Mouse (Mus musculus) kidney, postnatal 0 days (tissue): ENCODE results near the gene Sos1. TPM values are rescaled to one million over a fixed set of nuclear protein-coding genes. Genes with fewer than 3 reads are reported as not detected.
A peak's percentile ranks its signal among the peaks of the same experiment; 100 is the strongest.
"Not testable (repeated sequence)": the region's sequence is repeated elsewhere in the genome, so short reads cannot be mapped to it uniquely, and the experiment has no call there.

Source experiments
- ATAC-seq: fragments of 200-750 bp; cut with Nextera tagmentation; replicated peaks from 2 replicates; pipeline ENCODE4 v1.8.0; 2017; ENCODE audit warnings: low read depth, moderate number of reproducible peaks, moderate TSS enrichment, moderate library complexity; ENCODE audit not compliant: low FRiP score
- DNase-seq: peaks from one replicate; pipeline ENCODE4 v3.0.0-alpha.2; 2016; ENCODE audit warnings: low spot score
- H3K27ac ChIP-seq: fragments of 300-500 bp; sonication (generic); 2 replicates; pipeline ENCODE4 v1.5.1; 2014; ENCODE audit warnings: mild to moderate bottlenecking
- H3K27me3 ChIP-seq: fragments of 300-500 bp; sonication (generic); 2 replicates; pipeline ENCODE4 v1.6.1; 2014; ENCODE audit warnings: low read length, mixed read lengths; ENCODE audit not compliant: insufficient read depth
- H3K36me3 ChIP-seq: fragments of 300-500 bp; sonication (generic); 2 replicates; pipeline ENCODE4 v1.6.1; 2014; ENCODE audit warnings: low read length, mixed read lengths; ENCODE audit not compliant: insufficient read depth
- H3K4me1 ChIP-seq: fragments of 300-500 bp; sonication (generic); replicated peaks from 2 replicates; pipeline ENCODE4 v1.6.1; 2014; ENCODE audit warnings: antibody characterized with exemption, low read length, mixed read lengths; ENCODE audit not compliant: insufficient read depth
- H3K4me2 ChIP-seq: fragments of 300-500 bp; sonication (generic); 2 replicates; pipeline ENCODE4 v1.6.1; 2014; ENCODE audit warnings: mild to moderate bottlenecking, low read length, moderate library complexity, mixed read lengths
- H3K4me3 ChIP-seq: fragments of 300-500 bp; sonication (generic); replicated peaks from 2 replicates; pipeline ENCODE4 v1.5.1; 2014; ENCODE audit warnings: low read depth, low read length
- H3K9ac ChIP-seq: fragments of 300-500 bp; sonication (generic); 2 replicates; pipeline ENCODE4 v1.6.1; 2014; ENCODE audit warnings: low read depth, low read length
- H3K9me3 ChIP-seq: fragments of 300-500 bp; sonication (generic); replicated peaks from 2 replicates; pipeline ENCODE4 v1.6.1; 2016; ENCODE audit warnings: low read length, inconsistent platforms, mixed read lengths
- CTCF ChIP-seq: IDR thresholded peaks from 2 replicates; pipeline ENCODE4 v1.5.1; 2016; ENCODE audit warnings: antibody characterized with exemption, low read depth, mild to moderate bottlenecking, moderate library complexity
- WGBS: fragments of 180-500 bp; shearing (Covaris S2); extraction: QIAGEN DNeasy Blood & Tissue Kit; methylation state at CpG from one replicate; pipeline ENCODE4 v1.1.7; 2014; 5-methylcytosine and 5-hydroxymethylcytosine counted together
- polyA plus RNA-seq: library from polyadenylated mRNA; unstranded; fragments of >200 nt; fragmentation: Nextera tagmentation; extraction: Ambion mirVana; gene quantifications from 2 replicates; pipeline ENCODE4 v1.2.1, GENCODE M21; 2015

The Sos1 gene
- polyA plus RNA-seq, 1 experiment from 2014 or later, result 4.8 TPM

GRCm38 (mm10) chr17:80471056-80471802 lies 9.0 kb downstream of the Sos1 start:
- Histone ChIP-seq H3K9me3 (no peaks in the 10 kb centered on the region), H3K4me3 (no peak overlapping the region), H3K4me1 (no peaks in the 10 kb centered on the region), H3K27me3 (no peaks in the 10 kb centered on the region), H3K4me2 (no peak overlapping the region), H3K36me3 (no peaks in the 10 kb centered on the region), H3K9ac (no peak overlapping the region), H3K27ac (no peak overlapping the region)
- ATAC-seq, result no peak
- no peak for TF ChIP-seq CTCF
- WGBS, result 36% methylated on average over 8 of the region's 8 CpGs
- no peak for DNase-seq

- H3K27ac ChIP-seq, H3K4me2 ChIP-seq, H3K9me3 ChIP-seq, H3K4me1 ChIP-seq, H3K9ac ChIP-seq, H3K27me3 ChIP-seq, H3K4me3 ChIP-seq, H3K36me3 ChIP-seq: not testable (repeated sequence)
- peak; percentile 78 for ATAC-seq
- DNase-seq, result peak; percentile 55
- WGBS, result 28% methylated on average over 3 of the region's 3 CpGs
Measured at GRCm38 (mm10) chr17:80468417-80468894, 11.8 kb downstream of the Sos1 start.

- Histone ChIP-seq H3K4me3 (no peak overlapping the region), H3K9me3 (no peaks in the 10 kb centered on the region), H3K4me2 (no peak overlapping the region), H3K36me3 (no peaks in the 10 kb centered on the region), H3K27ac (no peak overlapping the region), H3K9ac (no peak overlapping the region), H3K27me3 (no peaks in the 10 kb centered on the region), H3K4me1 (no peaks in the 10 kb centered on the region; the same call in 1 of the 2 replicates)
- peak; percentile 35 for DNase-seq
- WGBS, result 47% methylated on average over 5 of the region's 5 CpGs
- TF ChIP-seq CTCF, result no peak
- no peak for ATAC-seq
Measured at GRCm38 (mm10) chr17:80460258-80460657, 20.0 kb downstream of the Sos1 start.

GRCm38 (mm10) chr17:80455648-80456047 lies 24.6 kb downstream of the Sos1 start:
- TF ChIP-seq CTCF, result peak; percentile 81
- ATAC-seq, result no peak
- Histone ChIP-seq H3K9ac (no peak overlapping the region), H3K4me3 (no peak overlapping the region), H3K4me1 (no peaks in the 10 kb centered on the region), H3K27ac (no peak overlapping the region), H3K36me3 (no peaks in the 10 kb centered on the region; the same call in 1 of the 2 replicates), H3K4me2 (no peak overlapping the region), H3K27me3 (no peaks in the 10 kb centered on the region), H3K9me3 (no peaks in the 10 kb centered on the region)
- DNase-seq, result peak; percentile 82
- WGBS, result 31% methylated on average over 2 of the region's 2 CpGs

GRCm38 (mm10) chr17:80450426-80451030 lies 29.7 kb downstream of the Sos1 start:
- ATAC-seq (no peak), DNase-seq (no peak)
- Histone ChIP-seq H3K27ac (no peak overlapping the region), H3K4me2 (no peak overlapping the region), H3K9me3 (no peaks in the 10 kb centered on the region), H3K4me1 (no peaks in the 10 kb centered on the region), H3K9ac (no peak overlapping the region), H3K36me3 (peaks cover 11% of the 10 kb centered on the region; the same call in 1 of the 2 replicates), H3K27me3 (no peaks in the 10 kb centered on the region), H3K4me3 (no peak overlapping the region)
- TF ChIP-seq CTCF, result peak; percentile 26; the same call in 1 of the 2 replicates
- WGBS, result 56% methylated on average over 3 of the region's 3 CpGs

DNA sequence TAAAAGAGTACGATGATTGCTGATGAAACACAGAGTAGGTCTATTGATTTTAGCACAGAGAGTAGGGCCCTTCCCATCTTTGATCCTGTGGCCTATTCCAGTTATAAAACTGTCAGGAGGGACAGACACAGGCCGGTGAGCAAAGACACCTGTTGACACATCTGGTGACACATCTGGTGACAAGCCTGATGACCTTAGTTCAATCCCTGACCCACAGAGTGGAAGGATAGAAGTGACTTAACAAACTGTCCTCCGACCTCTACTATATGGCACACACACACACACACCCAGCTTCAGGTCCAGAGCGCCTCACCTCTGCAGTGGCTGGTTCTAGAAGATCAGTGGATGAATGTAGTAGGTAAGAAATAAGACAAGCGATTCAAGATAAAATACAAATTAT lies 33.8 kb downstream of the Sos1 start:
- Histone ChIP-seq H3K27ac (no peak overlapping the region), H3K9ac (no peak overlapping the region), H3K27me3 (no peaks in the 10 kb centered on the region), H3K4me2 (no peak overlapping the region), H3K9me3 (no peaks in the 10 kb centered on the region), H3K4me3 (no peak overlapping the region), H3K4me1 (no peaks in the 10 kb centered on the region), H3K36me3 (peaks cover 35% of the 10 kb centered on the region; the same call in 1 of the 2 replicates)
- ATAC-seq (no peak), DNase-seq (no peak)
- TF ChIP-seq CTCF, result no peak
- 75% methylated on average over 5 of the region's 5 CpGs for WGBS
